Mouse (Mus musculus): ENCODE data around the gene Btn1a1.

DNA sequence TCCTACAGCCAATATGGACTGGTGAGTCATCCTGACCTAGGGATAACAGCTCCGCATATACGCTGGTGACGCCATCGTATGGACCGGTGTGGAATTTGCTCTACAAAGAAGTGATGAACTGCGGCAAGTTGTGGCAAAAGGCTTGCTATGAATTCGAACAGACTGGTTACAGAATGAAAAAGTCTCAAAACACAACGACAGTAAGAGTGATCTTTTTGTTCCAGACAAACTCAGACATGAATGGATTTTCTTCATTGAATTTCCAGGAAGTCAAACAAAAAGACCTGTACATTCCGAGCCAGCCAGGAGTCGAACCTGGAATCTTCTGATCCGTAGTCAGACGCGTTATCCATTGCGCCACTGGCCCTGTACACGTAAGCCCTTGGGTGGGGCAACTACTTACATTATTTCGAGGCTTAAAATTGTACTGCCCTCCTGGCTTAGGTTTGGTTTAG lies 19.2 kb downstream of the Btn1a1 start:
- TF ChIP-seq CTCF (IDR thresholded peaks at IDR 0.05; ENCODE audit: insufficient read depth, low read depth, low read length) (no peak), POLR2A (IDR thresholded peaks at IDR 0.05; ENCODE audit: insufficient read depth, low read depth, low read length) (no peak)

Data from olfactory bulb, adult 2 months (tissue).